Mouse (Mus musculus) Muller cell, postnatal 12 days (primary cell): ENCODE data around the gene Gm28053.

Experiments
- DNase-seq: peaks from one replicate; pipeline ENCODE4 v3.0.0-alpha.2; 2015; ENCODE audit errors: inconsistent ontology term

The Gm28053 gene

DNA sequence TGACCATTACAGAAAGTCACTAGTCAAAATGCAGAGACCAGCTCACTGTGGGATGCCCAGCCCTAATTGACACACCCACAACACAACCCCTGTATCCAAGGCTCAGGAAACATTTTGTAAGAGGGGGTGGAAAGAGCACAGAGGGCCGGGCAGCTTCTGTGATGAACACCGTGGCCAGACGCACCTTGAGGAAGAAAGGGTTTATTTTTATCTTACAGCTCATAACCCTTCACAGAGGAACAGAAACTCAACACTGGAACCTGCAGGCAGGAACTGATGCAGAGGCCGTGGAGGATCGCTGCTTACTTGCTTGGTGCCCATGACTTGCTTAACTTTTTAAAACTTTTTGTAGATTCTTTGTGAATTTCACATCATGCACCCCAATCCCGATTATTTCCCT, 25.4 kb upstream of the Gm28053 start:
- DNase-seq: no peak

DNA sequence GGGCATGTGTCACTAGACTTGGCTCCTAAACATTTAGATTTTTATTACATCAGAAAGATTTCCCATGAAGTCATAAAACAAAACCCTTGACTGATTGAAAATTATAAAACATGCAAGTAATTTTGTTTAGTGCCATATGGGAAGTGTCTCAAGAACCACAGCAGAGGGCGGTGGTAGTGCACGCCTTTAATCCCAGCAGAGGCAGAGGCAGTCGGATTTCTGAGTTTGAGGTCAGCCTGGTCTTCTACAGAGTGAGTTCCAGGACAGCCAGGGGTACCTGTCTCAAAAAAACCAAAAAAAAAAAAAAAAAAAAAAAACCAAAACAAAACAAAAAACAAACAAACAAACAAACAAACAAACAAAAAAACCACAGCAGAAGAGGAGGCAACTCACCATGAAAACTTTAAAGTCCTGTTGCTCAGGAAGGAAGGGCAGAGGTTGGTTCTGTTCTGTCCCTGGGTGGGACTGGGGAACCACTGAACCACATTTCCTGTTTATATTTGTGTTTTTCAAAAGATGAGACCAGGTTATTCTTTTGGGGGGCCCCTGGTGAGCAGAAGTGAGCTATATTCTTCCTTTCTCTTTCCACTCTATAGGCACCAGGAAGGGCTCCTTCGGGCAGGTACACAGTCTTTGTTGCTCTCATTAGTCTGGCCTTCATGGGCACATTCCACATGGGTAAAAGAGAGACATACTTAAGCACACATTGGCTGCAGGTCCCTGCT, 21.4 kb upstream of the Gm28053 start:
- DNase-seq: no peak

DNA sequence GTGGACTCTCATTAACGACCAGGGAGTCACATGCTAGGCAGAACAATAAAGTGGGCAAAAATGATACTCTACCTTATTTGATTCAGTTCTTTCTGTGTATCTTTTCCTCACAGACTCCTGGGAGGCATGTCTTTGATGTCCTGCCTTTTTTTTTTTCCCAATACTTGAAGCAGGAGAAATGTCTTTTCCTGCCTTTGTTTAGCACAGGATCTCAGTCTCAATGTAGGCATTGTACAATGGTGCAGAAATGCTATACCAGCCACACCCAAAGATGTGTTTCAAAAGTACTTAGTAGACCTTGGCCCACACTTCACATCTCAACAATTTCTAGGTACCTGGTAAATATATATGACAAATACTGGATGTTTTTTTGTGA, 20.9 kb upstream of the Gm28053 start:
- DNase-seq: no peak

DNA sequence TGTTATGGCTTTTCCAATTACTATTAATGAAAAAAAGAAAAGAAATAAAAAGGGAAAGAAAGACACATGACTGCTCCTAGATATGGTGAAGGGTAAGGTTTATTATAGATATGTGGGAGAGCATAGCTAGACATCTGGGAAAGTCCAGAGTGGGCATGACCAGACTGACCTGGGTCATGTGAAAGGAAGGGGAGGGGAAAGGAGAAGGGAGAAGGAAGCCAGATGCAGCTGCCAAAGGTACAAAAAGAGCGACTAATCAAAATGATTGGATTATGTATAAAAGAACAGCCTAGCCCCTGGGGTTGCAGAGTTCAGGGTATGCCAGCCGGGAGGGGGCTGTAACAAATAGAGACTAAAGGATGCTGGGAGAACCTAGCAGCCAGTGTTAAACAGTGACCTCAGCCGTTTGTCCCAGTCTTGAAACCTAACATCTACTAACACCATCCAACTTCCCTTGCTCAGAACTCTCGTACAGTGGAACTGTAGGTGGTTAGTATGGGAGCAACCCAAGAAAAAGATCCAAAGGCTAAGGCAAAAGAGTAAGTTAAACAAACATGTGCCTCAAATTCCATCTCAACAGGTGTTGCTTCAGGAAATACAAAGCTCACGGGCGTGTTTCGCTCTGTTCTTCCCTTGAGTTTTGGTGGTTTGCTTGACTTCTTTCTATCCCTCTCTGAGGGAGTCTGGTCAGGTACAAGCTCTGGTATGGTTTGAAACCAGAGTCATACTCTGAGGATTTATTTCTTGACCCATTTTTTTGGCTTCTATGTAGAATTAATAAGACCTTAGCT, 20.1 kb upstream of the Gm28053 start:
- DNase-seq: no peak

DNA sequence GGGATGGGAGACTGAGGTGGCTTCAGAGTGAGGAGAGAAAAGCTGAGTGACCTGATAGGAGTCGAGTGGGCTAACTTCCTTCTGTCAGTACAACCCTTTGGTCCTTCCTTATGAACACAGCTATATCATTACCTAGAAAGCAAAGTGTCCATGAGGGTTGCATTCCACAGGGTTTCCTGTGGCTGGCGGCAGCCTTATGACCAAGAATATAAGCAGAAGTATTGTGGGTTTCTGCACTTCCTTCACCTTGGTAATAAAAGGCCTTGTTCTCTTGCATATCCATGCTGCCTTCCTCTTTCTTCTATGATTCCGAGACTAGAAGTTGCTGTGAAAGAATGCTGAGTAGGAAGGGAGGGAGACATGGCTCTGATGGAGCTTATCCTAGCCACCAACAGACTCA, 19.5 kb upstream of the Gm28053 start:
- DNase-seq: no peak

DNA sequence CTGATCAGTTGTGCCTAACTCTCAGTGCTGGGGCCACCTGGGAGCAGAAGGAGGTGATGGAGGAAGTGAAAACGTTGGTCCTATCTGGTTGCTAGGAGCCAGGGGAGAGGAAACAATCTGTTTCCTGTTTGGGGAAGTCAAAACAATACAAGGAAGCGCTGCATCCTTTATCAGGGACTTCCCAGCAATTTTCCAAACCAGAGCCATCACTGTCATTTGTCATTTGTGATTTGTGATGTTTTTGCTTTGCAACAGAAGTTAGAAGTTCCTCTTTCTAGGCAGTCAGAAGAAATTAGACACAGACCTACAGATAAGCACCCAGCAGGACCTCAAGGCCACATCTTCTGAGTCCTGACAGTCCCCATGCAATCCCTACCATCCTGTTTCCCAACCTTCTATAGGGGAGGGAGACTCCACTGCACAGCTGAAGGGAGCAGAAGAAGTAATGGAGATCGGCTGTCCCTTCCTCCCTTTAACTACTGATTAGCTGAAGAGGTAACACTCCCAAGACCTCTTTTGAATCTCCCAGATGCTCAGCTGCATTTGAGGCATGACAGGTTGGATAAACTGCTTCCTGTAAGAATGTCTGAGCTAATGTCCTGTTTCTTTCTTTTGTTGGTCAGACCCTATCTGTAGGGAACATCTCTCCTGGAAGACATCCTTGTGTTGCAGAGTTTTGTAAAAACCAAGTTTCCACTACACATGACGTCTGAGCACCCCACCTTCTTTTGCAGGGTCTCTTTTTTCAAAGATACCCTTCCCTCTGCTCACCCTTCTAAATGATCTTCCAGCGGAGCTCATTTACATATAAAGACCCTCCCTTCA, 17.9 kb upstream of the Gm28053 start:
- DNase-seq: no peak

DNA sequence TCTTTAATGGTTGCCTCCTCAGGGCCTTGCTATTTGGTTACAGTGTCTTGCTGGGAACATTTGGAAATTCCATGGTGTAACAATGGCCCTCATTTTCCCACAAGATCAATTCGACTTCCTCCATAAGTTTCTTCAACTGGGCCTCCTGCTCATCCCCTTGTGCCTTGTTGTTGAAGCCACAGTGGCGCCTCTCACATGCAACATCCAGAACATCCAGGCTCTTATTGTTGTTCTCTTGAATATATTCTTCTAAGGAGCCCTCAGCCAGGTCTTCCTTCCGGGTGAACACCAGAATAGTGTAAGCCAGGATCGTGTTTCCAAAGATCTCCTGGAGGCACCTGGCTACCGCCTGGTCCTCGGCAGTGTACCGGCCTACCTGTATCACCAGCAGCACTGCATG, 16.3 kb upstream of the Gm28053 start:
- DNase-seq: no peak

DNA sequence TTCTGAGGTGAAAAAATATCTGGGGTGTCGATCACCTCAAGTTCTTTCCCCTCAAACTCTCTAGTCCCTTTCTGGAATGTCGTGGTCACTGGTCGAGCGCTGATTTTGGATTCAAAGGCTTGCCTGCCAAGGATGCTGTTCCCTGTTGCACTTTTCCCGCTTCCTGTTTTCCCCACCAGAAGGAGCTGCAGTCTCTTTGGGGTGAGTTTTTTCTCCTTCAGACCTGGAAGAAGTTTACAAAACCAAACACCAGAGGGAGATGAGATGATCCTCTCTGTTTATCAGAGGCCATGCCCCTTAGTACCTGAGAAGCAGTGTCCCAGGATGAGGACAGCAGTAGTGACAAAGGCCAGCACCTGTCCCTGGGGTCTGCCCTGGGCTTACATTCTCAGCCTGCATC, 15.8 kb upstream of the Gm28053 start:
- DNase-seq: no peak

DNA sequence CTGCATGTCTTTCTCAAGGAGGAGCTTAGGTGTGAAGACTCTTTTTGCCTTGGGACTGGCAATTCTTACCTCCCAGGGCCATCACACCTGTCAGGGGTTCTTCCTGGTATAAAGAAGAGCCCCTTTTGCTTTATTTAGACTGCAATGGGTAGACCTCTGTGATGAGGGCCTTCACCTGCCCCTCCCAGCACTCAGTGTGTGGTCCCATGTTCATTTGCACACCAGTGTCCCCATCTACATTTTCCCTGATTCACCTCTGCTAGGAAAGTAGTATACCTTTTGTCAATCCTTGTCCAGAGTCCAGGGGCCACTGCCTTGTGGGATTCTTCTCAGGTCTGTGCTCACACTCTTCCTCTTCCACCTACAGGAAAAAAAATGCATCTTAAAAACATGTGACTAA, 14.3 kb upstream of the Gm28053 start:
- DNase-seq: no peak

DNA sequence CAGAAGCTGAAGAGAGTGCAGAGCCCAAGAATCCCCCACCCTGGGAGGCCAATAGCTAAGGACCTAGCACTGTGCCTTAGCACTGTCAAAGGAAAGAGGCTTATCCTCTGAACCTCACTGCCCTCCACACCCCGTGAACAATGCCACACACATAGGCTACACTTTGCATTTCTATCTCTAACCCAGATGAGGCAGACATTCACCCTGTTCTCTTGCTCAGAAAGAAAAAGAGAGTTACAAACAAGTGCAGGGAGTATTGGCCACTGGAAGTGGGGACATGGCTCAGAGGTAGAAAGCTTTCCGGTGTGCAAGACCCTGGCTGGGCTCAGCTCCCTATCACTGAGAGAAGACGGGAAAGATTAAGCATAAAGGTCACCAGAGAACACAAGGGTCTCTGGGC, 12.3 kb upstream of the Gm28053 start:
- no peak for DNase-seq

DNA sequence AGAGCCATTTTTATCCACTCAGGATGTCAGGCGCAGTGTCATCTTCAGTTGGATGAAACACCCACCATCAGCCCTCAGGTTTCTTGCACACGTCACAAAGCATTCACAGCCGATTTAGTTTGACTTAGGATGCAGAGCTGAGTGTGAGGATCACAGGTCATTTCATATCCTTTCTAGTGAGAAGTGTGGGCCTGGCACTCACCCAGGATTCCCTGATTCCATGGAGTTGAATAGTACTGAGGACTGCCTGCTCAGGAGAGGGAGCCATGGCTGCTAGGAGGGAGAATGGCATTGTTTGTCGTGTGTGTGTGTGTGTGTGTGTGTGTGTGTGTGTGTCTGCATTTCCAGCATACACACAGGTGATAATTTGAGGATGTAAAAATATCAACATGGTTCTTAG, 1.9 kb downstream of the Gm28053 start:
- DNase-seq: no peak

DNA sequence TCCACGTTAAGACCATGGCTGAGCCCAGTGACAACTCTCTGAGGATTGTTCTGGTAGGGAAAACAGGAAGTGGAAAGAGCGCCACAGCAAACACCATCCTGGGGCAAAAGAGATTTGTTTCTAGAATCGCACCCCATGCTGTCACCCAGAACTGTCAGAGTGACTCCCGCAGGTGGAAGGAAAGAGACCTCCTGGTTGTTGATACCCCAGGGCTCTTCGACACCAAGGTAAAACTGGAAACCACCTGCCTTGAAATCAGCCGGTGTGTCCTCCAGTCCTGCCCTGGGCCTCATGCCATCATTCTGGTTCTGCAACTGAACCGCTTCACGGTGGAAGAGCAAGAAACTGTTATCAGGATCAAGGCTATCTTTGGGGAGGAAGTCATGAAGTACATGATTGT, 5.1 kb downstream of the Gm28053 start:
- no peak for DNase-seq

DNA sequence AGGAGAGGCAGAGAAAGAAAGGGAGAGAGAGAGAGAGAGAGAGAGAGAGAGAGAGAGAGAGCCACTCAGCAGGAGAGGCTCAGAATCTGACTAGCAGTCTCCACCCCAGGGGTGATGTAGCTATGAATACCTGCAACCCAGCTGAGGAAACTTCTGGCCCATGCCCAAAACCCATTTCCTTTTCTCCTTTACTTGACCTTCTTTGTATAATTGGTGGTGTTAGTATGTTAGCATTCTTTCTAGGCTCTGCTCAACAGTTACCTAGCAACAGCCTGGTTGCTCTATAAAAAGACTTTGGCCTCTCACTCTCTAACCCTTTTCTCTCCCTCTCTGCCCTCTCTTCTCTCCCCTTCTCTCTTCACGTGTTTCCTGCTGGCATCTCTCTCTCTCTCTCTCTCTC, 7.1 kb downstream of the Gm28053 start:
- DNase-seq: peak; percentile 51

DNA sequence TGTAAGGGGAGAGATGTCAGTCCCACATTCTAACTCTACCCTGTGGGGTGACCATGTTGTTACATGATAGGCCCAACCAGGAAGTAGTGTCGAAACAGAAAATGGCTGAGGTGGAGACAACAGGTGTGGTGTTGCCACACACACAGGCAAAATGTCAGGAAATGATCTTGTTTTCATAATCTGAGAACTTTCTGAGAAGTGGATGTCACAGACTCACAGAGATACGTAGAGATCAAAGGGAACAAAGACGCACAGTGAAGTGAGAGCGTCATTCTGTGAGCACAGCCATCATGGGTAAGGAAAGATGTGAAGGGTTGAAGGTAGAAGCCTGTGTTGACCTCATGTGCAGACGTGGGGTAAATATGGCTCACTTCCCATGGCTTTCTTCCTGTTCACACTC, 9.4 kb downstream of the Gm28053 start:
- no peak for DNase-seq

DNA sequence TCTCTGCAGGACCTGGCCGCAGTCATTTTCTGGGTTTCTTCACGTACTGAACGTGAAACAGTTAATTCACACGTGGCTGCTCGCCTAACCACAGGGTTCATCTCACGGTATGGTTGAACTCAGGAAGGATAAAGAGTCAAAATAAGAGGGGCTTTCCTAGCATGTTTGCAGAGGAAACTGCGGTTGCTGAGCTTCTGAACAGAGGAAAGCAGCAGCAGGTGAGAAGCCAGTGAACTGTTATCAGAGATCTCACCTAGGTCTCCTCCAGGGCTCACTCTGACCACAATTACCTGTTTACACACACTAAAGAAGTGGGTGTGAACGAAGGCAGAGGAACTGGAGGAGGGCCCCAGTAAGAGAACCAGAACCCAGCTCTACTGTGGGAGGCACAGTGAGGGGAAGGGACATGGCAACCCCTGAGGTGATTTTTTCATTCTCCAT, 14.5 kb downstream of the Gm28053 start:
- no peak for DNase-seq

DNA sequence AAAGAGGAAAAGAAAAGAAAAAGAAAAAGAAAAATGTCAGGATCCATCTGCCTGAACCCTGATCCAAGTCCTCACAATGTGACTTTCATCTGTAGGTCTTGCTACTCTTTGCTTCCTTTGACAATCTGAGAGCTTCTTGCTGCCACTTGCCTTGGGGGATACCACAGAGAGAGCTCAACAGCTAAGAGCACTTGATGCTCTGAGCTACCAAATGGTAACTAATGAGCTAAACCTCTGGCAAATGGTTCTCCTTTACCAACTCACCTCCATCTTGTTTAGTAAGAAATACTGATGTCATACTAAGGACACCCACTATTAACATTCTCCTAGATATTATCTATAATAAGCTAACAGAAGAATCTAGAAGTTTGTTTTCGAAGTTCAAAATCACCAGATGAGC, 15.3 kb downstream of the Gm28053 start:
- DNase-seq: no peak

DNA sequence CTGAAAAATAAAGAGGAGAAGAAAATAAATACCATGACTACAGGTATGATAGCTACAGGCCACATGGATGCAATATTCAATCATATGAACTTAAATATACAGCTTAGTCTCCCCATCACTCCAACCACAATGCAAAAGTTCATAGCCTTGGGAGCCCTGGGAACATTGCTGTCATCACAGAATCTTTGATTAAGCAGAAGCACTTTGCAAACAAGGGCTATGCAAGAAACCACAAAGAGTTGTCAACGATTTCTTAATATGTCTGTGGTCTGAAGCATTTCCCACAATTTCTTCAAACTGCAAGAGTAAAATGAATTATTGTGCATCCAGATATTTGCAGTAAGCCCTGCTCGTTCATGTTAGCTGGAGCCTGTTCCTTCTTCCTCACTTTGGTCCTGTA, 18.6 kb downstream of the Gm28053 start:
- DNase-seq: no peak

DNA sequence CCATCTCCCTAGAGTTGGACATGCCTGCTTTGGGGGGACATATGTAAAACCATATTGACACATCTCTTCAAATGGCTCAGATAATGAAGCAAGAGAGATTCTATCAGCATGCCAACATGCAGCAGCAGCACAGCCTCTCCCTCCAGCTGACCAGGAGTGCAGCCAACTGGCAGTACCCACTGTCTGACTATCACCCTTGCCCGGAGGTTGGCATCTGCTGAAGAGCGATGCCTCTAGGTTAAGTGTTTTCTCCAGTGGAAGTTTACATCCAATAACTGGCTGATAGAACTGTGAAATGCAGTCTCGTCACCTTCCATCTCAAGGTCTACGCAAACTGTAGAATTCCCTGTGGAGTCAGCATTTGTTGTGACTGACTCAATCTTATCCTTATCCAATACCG, 19.3 kb downstream of the Gm28053 start:
- DNase-seq: no peak

DNA sequence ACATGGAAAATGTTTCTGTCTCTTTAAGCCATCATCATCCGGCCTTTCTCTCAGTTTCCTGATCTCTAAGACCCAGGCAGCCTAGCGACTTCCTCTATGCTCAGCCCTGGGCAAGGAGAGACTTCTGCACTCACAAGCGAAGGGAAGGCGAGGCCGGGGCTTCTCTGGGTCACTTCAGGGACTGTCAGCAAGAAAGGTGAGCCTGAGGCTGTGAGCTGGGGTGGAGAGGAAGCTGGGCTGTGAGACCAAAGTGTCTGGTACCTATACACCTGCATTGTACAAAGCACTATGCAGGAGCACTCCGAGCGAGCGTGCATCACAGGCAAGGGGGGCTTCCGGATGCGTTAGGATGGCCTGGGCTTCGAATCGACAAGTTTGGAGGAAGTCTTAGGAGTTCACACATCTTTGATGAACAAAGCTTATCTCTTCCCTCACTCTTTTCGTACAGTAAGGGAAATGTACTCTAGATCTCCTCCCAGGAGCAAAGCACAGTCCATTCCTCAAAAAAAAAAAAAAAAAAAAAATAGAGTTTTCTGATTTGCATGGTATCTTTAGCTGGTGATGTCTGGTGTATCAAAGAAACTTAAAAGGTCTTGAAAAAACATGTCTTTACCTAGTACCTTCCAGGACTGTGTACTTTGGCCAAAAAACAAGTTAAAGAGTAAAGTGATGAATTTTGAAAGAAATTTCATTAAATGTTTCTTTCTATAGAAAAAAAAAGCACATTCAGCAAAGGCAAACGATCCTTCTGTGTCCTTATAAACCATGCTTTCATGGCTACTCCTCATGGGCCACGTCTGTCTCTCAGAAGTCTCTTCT, 20.8 kb downstream of the Gm28053 start, which contains the start of gene Gimap1:
Gene Gimap1 (plus strand): TSS at position 94 of the 819 bp plus-strand sequence.
- no peak for DNase-seq

DNA sequence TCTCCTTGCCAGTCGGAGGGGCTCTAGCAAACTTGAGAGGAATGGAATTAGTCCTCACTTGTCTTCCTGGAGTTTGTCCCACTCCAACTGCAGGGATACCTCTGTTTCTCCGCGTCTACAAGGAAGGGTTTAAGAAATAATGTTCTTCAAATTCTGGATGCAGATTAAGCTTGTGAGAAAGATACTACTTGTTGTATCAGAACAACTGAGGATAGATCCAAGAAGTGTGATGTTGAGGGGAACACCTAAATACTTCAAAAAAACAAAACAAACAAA, 21.3 kb downstream of the Gm28053 start:
- DNase-seq: no peak

DNA sequence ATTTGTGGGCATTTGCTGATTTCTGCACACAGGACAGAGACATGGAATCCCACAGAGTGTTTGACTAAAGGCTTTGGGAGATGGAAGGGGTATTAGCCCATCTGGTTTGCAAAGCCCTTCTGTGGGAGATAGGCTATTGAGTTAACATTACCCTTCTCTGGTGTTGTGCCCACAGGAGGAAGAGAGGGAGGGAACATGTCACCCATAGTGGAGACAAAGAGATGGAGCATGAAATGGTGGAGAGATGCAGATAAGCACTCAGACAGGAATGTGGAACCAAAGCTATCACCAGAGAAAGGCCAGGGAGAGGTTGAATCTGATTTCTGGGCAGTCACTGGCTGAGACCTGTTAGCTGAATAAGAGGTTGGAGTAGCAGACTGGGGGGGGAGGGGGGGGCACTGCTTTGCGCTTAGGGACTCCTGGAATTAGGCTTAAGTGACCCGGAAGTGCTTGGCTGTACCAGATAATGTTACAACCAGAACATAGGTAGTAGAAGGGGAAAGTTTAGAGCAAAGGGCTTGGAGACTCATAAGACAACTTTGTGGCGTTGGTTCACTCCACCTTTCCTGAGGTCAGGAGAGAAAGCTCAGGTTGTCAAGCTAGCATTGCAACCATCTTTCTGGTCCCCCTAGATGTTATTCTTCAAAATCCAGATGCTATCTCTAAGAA, 22.2 kb downstream of the Gm28053 start:
- no peak for DNase-seq
